Mouse (Mus musculus): ENCODE measurements around the gene 4930404N11Rik.

DNA sequence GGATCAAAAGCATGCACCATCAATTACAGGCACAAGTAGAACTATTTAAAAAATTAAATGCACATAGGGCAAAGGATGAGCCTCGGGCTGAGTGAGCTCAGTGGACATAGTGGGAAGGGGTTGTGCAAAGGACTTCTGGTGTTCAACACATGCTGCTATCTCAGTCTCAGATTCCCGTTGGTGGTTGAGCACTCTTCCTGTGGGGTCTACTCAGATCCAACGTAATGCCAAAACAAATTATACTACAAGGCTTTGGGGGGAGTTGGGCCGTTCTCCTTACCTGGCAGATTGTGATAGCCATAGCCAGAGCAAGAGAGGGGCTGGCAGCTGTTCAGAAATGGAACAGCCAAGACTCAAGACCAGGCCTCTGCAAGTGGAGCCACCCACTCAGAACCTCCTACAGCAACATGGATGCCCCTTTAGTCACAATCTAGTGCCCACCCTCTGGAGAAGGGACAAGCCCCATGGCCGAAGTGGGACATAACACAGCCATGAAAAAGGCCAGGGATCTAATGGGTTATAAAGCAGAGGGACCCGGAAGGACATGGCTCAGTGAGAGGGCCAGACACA is 14.3 kb upstream of the 4930404N11Rik start:
- no peak for TF ChIP-seq GATA1 (IDR thresholded peaks at IDR 0.05; ENCODE audit: low read length)
- no peak for TF ChIP-seq TAL1 (IDR thresholded peaks at IDR 0.05; ENCODE audit: low read length)
